Mouse (Mus musculus): ENCODE results near the gene Rhoc. TPM values are rescaled to one million over a fixed set of nuclear protein-coding genes. Genes with fewer than 3 reads are reported as not detected.

Gene Rhoc
- total and polyA plus RNA-seq, 3 experiments: 0.21 TPM; not detected in 2

- H3K79me2 ChIP-seq (ENCODE audit: control insufficient read depth, insufficient read depth, low read length, poor library complexity): peaks cover 4% of the 10 kb centered on the region; the same call in 1 of the 2 replicates
- H3K4me3 ChIP-seq (ENCODE audit: control insufficient read depth in 1 of 2, insufficient read depth in 1 of 2, low read depth in 2 of 2, low read length in 2 of 2): peak within 1 kb of the TSS; percentile 82 to 95
- peak within 1 kb of the TSS; percentile 80 for H3K27ac ChIP-seq (ENCODE audit: control insufficient read depth, low read depth, low read length)
- H3K4me1 ChIP-seq (ENCODE audit: control insufficient read depth in 1 of 2, insufficient read depth in 2 of 2, low read length in 2 of 2): peaks cover 0 to 8% of the 10 kb centered on the region in 2 experiments; a peak in 3 of 4 replicates
- no peaks in the 10 kb centered on the region for H3K27me3 ChIP-seq (ENCODE audit: control insufficient read depth in 1 of 2, insufficient read depth in 2 of 2, low read length in 2 of 2)
- no peaks in the 10 kb centered on the region for H3K9me3 ChIP-seq (replicated peaks; ENCODE audit: insufficient read depth, low read length)
- H3K36me3 ChIP-seq (ENCODE audit: control insufficient read depth in 1 of 2, insufficient read depth in 2 of 2, low read length in 2 of 2): peaks cover 0 to 12% of the 10 kb centered on the region in 2 experiments; a peak in 2 of 4 replicates
- H3K9ac ChIP-seq (ENCODE audit: control insufficient read depth, low read depth, low read length, poor library complexity, severe bottlenecking): peak within 1 kb of the TSS; percentile 79
- DNase-seq (ENCODE audit: low read depth, low spot score): peak; percentile 91
- 0 out of 2 replicates have a peak, but pooled peaks have one; percentile 37 for TF ChIP-seq UBTF (IDR thresholded peaks at IDR 0.05; ENCODE audit: borderline replicate concordance, insufficient read depth, low read depth, low read length)
- no peak for TF ChIP-seq MYC (IDR thresholded peaks at IDR 0.05; ENCODE audit: low read depth, low read length)
- TF ChIP-seq MXI1 (IDR thresholded peaks at IDR 0.05; ENCODE audit: low read depth, low read length): peak; percentile 60; the same call in 1 of the 2 replicates
- TF ChIP-seq ZNF384 (IDR thresholded peaks at IDR 0.05; ENCODE audit: low read depth, low read length): no peak
- TF ChIP-seq CHD1 (IDR thresholded peaks at IDR 0.05; ENCODE audit: low read depth, low read length): no peak
- no peak for TF ChIP-seq ZKSCAN1 (IDR thresholded peaks at IDR 0.05; ENCODE audit: low read depth, low read length)
- TF ChIP-seq TBP (IDR thresholded peaks at IDR 0.05; ENCODE audit: low read depth, low read length): 0 out of 2 replicates have a peak, but pooled peaks have one; percentile 28
- TF ChIP-seq USF2 (IDR thresholded peaks at IDR 0.05; ENCODE audit: borderline replicate concordance in 1 of 2, insufficient read depth in 1 of 2, low read depth in 1 of 2, low read length in 2 of 2): no peak
- peak; percentile 18 to 20; a peak in 1 of 4 replicates for TF ChIP-seq POLR2A (IDR thresholded peaks at IDR 0.05; ENCODE audit: control insufficient read depth in 1 of 2, insufficient read depth in 1 of 2, low read depth in 1 of 2, low read length in 2 of 2, poor library complexity in 1 of 2)
- no peak for TF ChIP-seq ELF1 (IDR thresholded peaks at IDR 0.05; ENCODE audit: low read depth, low read length)
- no peak for TF ChIP-seq MAFK (IDR thresholded peaks at IDR 0.05; ENCODE audit: borderline replicate concordance, low read depth, low read length)
- TF ChIP-seq POLR2AphosphoS5 (IDR thresholded peaks at IDR 0.05; ENCODE audit: borderline replicate concordance, low read depth, low read length): no peak
- no peak for TF ChIP-seq RAD21 (IDR thresholded peaks at IDR 0.05; ENCODE audit: low read depth, low read length)
- TF ChIP-seq TCF12 (IDR thresholded peaks at IDR 0.05; ENCODE audit: low read depth, low read length): peak; percentile 72
- no peak; the same call in 1 of the 2 replicates for TF ChIP-seq BHLHE40 (IDR thresholded peaks at IDR 0.05; ENCODE audit: borderline replicate concordance, low read depth, low read length)
- TF ChIP-seq ETS1 (IDR thresholded peaks at IDR 0.05; ENCODE audit: low read depth, low read length): peak; percentile 58
- TF ChIP-seq CHD2 (IDR thresholded peaks at IDR 0.05; ENCODE audit: low read length): no peak
- no peak for TF ChIP-seq SMC3 (IDR thresholded peaks at IDR 0.05; ENCODE audit: low read depth, low read length)
- no peak for TF ChIP-seq NRF1 (IDR thresholded peaks at IDR 0.05; ENCODE audit: insufficient read depth, low read depth, low read length, poor library complexity, severe bottlenecking)
- TF ChIP-seq KAT2A (conservative IDR thresholded peaks at IDR 0.05; ENCODE audit: low read depth, low read length): no peak
- TF ChIP-seq MYB (IDR thresholded peaks at IDR 0.05; ENCODE audit: low read depth, low read length): no peak
- TF ChIP-seq POLR2AphosphoS2 (IDR thresholded peaks at IDR 0.05; ENCODE audit: low read length): peak; percentile 70; the same call in 1 of the 2 replicates
- no peak for TF ChIP-seq MEF2A (IDR thresholded peaks at IDR 0.05; ENCODE audit: extremely low read depth, insufficient replicate concordance, low read depth, low read length, poor library complexity, severe bottlenecking)
- no peak for TF ChIP-seq MAX (IDR thresholded peaks at IDR 0.05; ENCODE audit: low read length)
- no peak for TF ChIP-seq E2F4 (IDR thresholded peaks at IDR 0.05; ENCODE audit: borderline replicate concordance, low read depth, low read length)
- TF ChIP-seq ZC3H11A (IDR thresholded peaks at IDR 0.05; ENCODE audit: low read depth, low read length): no peak
- no peak for TF ChIP-seq ZMIZ1 (IDR thresholded peaks at IDR 0.05; ENCODE audit: low read depth, low read length)
- peak; percentile 32; the same call in 1 of the 2 replicates for TF ChIP-seq SIN3A (IDR thresholded peaks at IDR 0.05; ENCODE audit: low read length)
- TF ChIP-seq GABPA (IDR thresholded peaks at IDR 0.05; ENCODE audit: low read depth, low read length): no peak
- TF ChIP-seq CTCF (IDR thresholded peaks at IDR 0.05 in 2 of 3, conservative IDR thresholded peaks at IDR 0.05 in 1 of 3; ENCODE audit: control insufficient read depth in 1 of 3, insufficient read depth in 1 of 3, low read depth in 2 of 3, low read length in 3 of 3, poor library complexity in 1 of 3, severe bottlenecking in 1 of 3): no peak
- TF ChIP-seq RCOR1 (IDR thresholded peaks at IDR 0.05; ENCODE audit: low read depth, low read length): 0 out of 2 replicates have a peak, but pooled peaks have one; percentile 37
- TF ChIP-seq HCFC1 (IDR thresholded peaks at IDR 0.05; ENCODE audit: low read depth, low read length): no peak; the same call in 1 of the 2 replicates
- peak; percentile 37 for TF ChIP-seq NELFE (IDR thresholded peaks at IDR 0.05; ENCODE audit: low read depth, low read length)
- TF ChIP-seq MAZ (IDR thresholded peaks at IDR 0.05; ENCODE audit: low read depth, low read length): peak; percentile 88
- TF ChIP-seq GATA1 (IDR thresholded peaks at IDR 0.05; ENCODE audit: low read depth, low read length): peak; percentile 58
Measured at GRCm38 (mm10) chr3:104817991-104818748, 30.0 kb downstream of the Rhoc start, which contains the start of gene Mov10. Gene Mov10, minus strand, starts transcription at chr3:104818563.

Data from MEL (cell line).